ENCODE assay signal across 9 mouse cellular contexts in genomic region chr11:100485801-100486538, GRCm38 (mm10). TPM values are rescaled to one million over a fixed set of nuclear protein-coding genes. Genes with fewer than 3 reads are reported as not detected.
DNase-seq lines count a peak whose midpoint lies in the region; ATAC-seq and TF ChIP-seq lines count a peak whose summit lies in the region.
"Had no signal": no experiment of that assay in that cellular context is flagged by ENCODE, and none has a peak within 500 bp of the region (broad histone marks: within the 10 kb centered on the region; RNA-seq: fewer than 3 reads in every experiment).

No protein-coding gene starts in this region.

- peak; percentile 68 for DNase-seq in hindbrain, postnatal 0 days (ENCODE audit: low spot score)
- DNase-seq in hindbrain, embryonic 10.5 days (ENCODE audit: low spot score) = no peak
- no peak for DNase-seq in G1E (ENCODE audit: low spot score)
- peak; percentile 36 for DNase-seq in cerebellum, adult 8-10 months
- peak; percentile 39 to 52 for DNase-seq in kidney, postnatal 4 days
- DNase-seq in thymus, postnatal 14 days = peak; percentile 55
- no peak for DNase-seq in layer of hippocampus, adult 18-20 months (ENCODE audit: low spot score in 2 of 2)
- DNase-seq in layer of hippocampus, adult 9-10 months (ENCODE audit: low spot score) = no peak

- H3K9me3 ChIP-seq in hindbrain, postnatal 0 days (ENCODE audit: low read length) = no peaks in the 10 kb centered on the region
- H3K9me3 ChIP-seq in hindbrain, embryonic 10.5 days = no peaks in the 10 kb centered on the region
- H3K9me3 ChIP-seq in G1E (replicated peaks) = no peaks in the 10 kb centered on the region
- H3K9me3 ChIP-seq: limb, embryonic 13.5 days had no signal

- TF ChIP-seq CTCF in hindbrain, postnatal 0 days (IDR thresholded peaks at IDR 0.05; ENCODE audit: low read depth) = peak; percentile 67
- no peak for TF ChIP-seq CTCF in G1E (IDR thresholded peaks at IDR 0.05; ENCODE audit: low read depth, low read length)

- no peaks in the 10 kb centered on the region for H3K4me1 ChIP-seq in hindbrain, postnatal 0 days (ENCODE audit: insufficient read depth, low read length)
- H3K4me1 ChIP-seq in hindbrain, embryonic 10.5 days (replicated peaks) = no peaks in the 10 kb centered on the region
- no peaks in the 10 kb centered on the region for H3K4me1 ChIP-seq in G1E (ENCODE audit: insufficient read depth, low read depth, low read length)
- H3K4me1 ChIP-seq: limb, embryonic 13.5 days had no signal

- no peak overlapping the region for H3K27ac ChIP-seq in hindbrain, postnatal 0 days
- no peak overlapping the region for H3K27ac ChIP-seq in hindbrain, embryonic 10.5 days
- H3K27ac ChIP-seq: limb, embryonic 13.5 days had no signal

- no peak for ATAC-seq in hindbrain, postnatal 0 days
- ATAC-seq in G1E (ENCODE audit: extremely low read depth, insufficient number of reproducible peaks, low FRiP score, poor library complexity, severe bottlenecking) = peak; percentile 28

- peaks cover 48% of the 10 kb centered on the region for H3K36me3 ChIP-seq in hindbrain, postnatal 0 days (ENCODE audit: insufficient read depth, low read length)
- H3K36me3 ChIP-seq in hindbrain, embryonic 10.5 days = peaks cover 100% of the 10 kb centered on the region
- H3K36me3 ChIP-seq in G1E (replicated peaks) = peaks cover 98% of the 10 kb centered on the region

- H3K4me2 ChIP-seq in hindbrain, postnatal 0 days (ENCODE audit: low read depth, low read length) = no peak overlapping the region
- H3K4me2 ChIP-seq: limb, embryonic 13.5 days had no signal

- WGBS in hindbrain, postnatal 0 days = 87% methylated on average over 8 of the region's 8 CpGs
- WGBS in hindbrain, embryonic 10.5 days = 91% methylated on average over 8 of the region's 8 CpGs

- no peak overlapping the region for H3K4me3 ChIP-seq in hindbrain, postnatal 0 days (ENCODE audit: low read length)
- H3K4me3 ChIP-seq in hindbrain, embryonic 10.5 days = no peak overlapping the region
- H3K4me3 ChIP-seq in G1E (ENCODE audit: low read depth, low read length) = no peak overlapping the region
- H3K4me3 ChIP-seq: limb, embryonic 13.5 days had no signal

- H3K27me3 ChIP-seq in hindbrain, postnatal 0 days (ENCODE audit: insufficient read depth, low read length) = no peaks in the 10 kb centered on the region
- no peaks in the 10 kb centered on the region for H3K27me3 ChIP-seq in hindbrain, embryonic 10.5 days (ENCODE audit: insufficient read depth, poor library complexity, severe bottlenecking)
- no peaks in the 10 kb centered on the region for H3K27me3 ChIP-seq in G1E (ENCODE audit: insufficient read depth, low read length)
- H3K27me3 ChIP-seq: limb, embryonic 13.5 days had no signal

- no peak overlapping the region for H3K9ac ChIP-seq in hindbrain, postnatal 0 days (replicated peaks; ENCODE audit: low read length)
- H3K9ac ChIP-seq: limb, embryonic 13.5 days had no signal

RNA-seq across cellular contexts. Expression of gene Klhl11, which starts 13.4 kb away (rescaled TPM):
- total RNA-seq in hindbrain, postnatal 0 days (2014; rRNA removed) = 50.3 and 56.5 TPM in 2 replicates
- polyA plus RNA-seq in hindbrain, postnatal 0 days (2015; fragmentation: Nextera tagmentation; extraction: Ambion mirVana) = 10.4 and 10.7 TPM in 2 replicates
- 6.1 and 6.9 TPM in 2 replicates for polyA plus RNA-seq in hindbrain, embryonic 10.5 days (2016; fragmentation: Nextera tagmentation; extraction: Ambion mirVana)
- total RNA-seq in G1E (2014; fragmentation: Nextera tagmentation) = 22.4 and 28.3 TPM in 2 replicates
- total RNA-seq in G1E (2017) = 23.4 and 27.5 TPM in 2 replicates
- 2.9 and 3.4 TPM in 2 replicates for polyA plus RNA-seq in G1E (2012)
- 100 to 1,000 TPM; 117 to 124 TPM for total RNA-seq in layer of hippocampus, adult 18-20 months (2021)

RNA-seq across cellular contexts. Expression of gene Acly, which starts 41.8 kb away (rescaled TPM):
- total RNA-seq in hindbrain, postnatal 0 days (2014; rRNA removed) = 229 and 235 TPM in 2 replicates
- polyA plus RNA-seq in hindbrain, postnatal 0 days (2015; fragmentation: Nextera tagmentation; extraction: Ambion mirVana) = 130 and 135 TPM in 2 replicates
- polyA plus RNA-seq in hindbrain, embryonic 10.5 days (2016; fragmentation: Nextera tagmentation; extraction: Ambion mirVana) = 356 and 388 TPM in 2 replicates
- total RNA-seq in G1E (2014; fragmentation: Nextera tagmentation) (134 and 139 TPM in 2 replicates), G1E (2017) (205 and 206 TPM in 2 replicates)
- polyA plus RNA-seq in G1E (2012) = 36.3 and 86.9 TPM in 2 replicates
- 100 to 1,000 TPM; 118 to 124 TPM for total RNA-seq in layer of hippocampus, adult 18-20 months (2021)

RNA-seq across cellular contexts. Expression of gene Klhl10, which starts 44.3 kb away (rescaled TPM):
- total RNA-seq in hindbrain, postnatal 0 days (2014; rRNA removed) = 0.40 and 0.42 TPM in 2 replicates
- polyA plus RNA-seq in hindbrain, postnatal 0 days (2015; fragmentation: Nextera tagmentation; extraction: Ambion mirVana) = 0.39 and 0.84 TPM in 2 replicates
- 0.58 and 0.63 TPM in 2 replicates for polyA plus RNA-seq in hindbrain, embryonic 10.5 days (2016; fragmentation: Nextera tagmentation; extraction: Ambion mirVana)
- 0.83 and 2.2 TPM in 2 replicates for total RNA-seq in G1E (2014; fragmentation: Nextera tagmentation)
- 0.23 and 0.98 TPM in 2 replicates for total RNA-seq in G1E (2017)
- not detected in 2 replicates for polyA plus RNA-seq in G1E (2012)
- 1 to 10 TPM in 1 of 2 experiments, under 1 TPM in 1; 0.74 to 1.2 TPM for total RNA-seq in layer of hippocampus, adult 18-20 months (2021)

RNA-seq across cellular contexts. Expression of gene Nt5c3b, which starts 44.4 kb away (rescaled TPM):
- total RNA-seq in hindbrain, postnatal 0 days (2014; rRNA removed) = 59.2 and 61.7 TPM in 2 replicates
- polyA plus RNA-seq in hindbrain, postnatal 0 days (2015; fragmentation: Nextera tagmentation; extraction: Ambion mirVana) = 106 and 108 TPM in 2 replicates
- polyA plus RNA-seq in hindbrain, embryonic 10.5 days (2016; fragmentation: Nextera tagmentation; extraction: Ambion mirVana) = 115 and 121 TPM in 2 replicates
- total RNA-seq in G1E (2014; fragmentation: Nextera tagmentation) (13.3 and 18.9 TPM in 2 replicates), G1E (2017) (19.1 and 19.6 TPM in 2 replicates)
- polyA plus RNA-seq in G1E (2012) = 41.2 and 49.0 TPM in 2 replicates
- 10 to 100 TPM; 48.8 to 53.4 TPM for total RNA-seq in layer of hippocampus, adult 18-20 months (2021)

RNA-seq across cellular contexts. Expression of gene Ttc25, which starts 59.4 kb away (rescaled TPM):
- total RNA-seq in hindbrain, postnatal 0 days (2014; rRNA removed) = 1.5 and 2.4 TPM in 2 replicates
- polyA plus RNA-seq in hindbrain, postnatal 0 days (2015; fragmentation: Nextera tagmentation; extraction: Ambion mirVana) = 1.8 and 2.0 TPM in 2 replicates
- polyA plus RNA-seq in hindbrain, embryonic 10.5 days (2016; fragmentation: Nextera tagmentation; extraction: Ambion mirVana) = 3.2 and 3.3 TPM in 2 replicates
- 0.49 TPM in 1 of 2 replicates, not detected in the other for total RNA-seq in G1E (2014; fragmentation: Nextera tagmentation)
- 0.17 and 0.60 TPM in 2 replicates for total RNA-seq in G1E (2017)
- polyA plus RNA-seq in G1E (2012) = 0.09 and 0.21 TPM in 2 replicates
- total RNA-seq in layer of hippocampus, adult 18-20 months (2021) = 1 to 10 TPM in 1 of 2 experiments, under 1 TPM in 1; 0.96 to 1.1 TPM

Comparison
In these comparisons a context has a peak if more than half of its experiments do, and no peak if none do; other contexts are left out.
1. DNase-seq: peak in hindbrain, postnatal 0 days (single experiment), cerebellum, adult 8-10 months (single experiment), kidney, postnatal 4 days (2 of 2) and thymus, postnatal 14 days (single experiment); none in hindbrain, embryonic 10.5 days (single experiment), G1E (single experiment), layer of hippocampus, adult 18-20 months (0 of 2) and layer of hippocampus, adult 9-10 months (single experiment).